Mouse (Mus musculus) right cerebral cortex, adult 2 months (tissue): ENCODE results near the gene Gm21994.
"Not testable (repeated sequence)": the region's sequence is repeated elsewhere in the genome, so short reads cannot be mapped to it uniquely, and the experiment has no call there.

ENCODE experiments used
- DNase-seq, 2 experiments: peaks; one replicate each; pipeline ENCODE4 v3.0.0; 2021 to 2022; ENCODE audit warnings: low spot score in 2 of 2

Gm21994 gene

GRCm38 (mm10) chr2:150255491-150255890 lies at the start of gene Gm21994:
Gm21994 (minus strand) TSS chr2:150255591.
- not testable (repeated sequence) for DNase-seq

DNA sequence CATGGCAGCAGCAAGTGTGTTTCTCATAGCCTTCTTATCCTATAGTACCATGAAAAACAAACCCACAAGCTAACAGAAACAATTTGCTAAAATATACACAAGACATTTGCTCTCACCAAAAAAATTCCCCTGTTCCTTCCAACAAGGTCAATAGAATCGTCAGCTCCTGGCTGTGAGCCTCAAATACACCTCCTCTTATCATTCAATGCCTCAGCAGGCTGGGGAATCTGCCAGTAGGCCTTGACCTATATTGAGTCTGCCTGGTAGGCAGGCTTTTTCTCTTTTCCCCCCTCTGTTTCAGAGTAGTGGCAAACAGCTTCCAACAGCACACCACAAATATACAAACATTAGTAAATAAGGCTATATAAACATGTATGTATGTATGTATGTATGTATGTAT lies 43.7 kb upstream of the Gm21994 start:
- no peak for DNase-seq

DNA sequence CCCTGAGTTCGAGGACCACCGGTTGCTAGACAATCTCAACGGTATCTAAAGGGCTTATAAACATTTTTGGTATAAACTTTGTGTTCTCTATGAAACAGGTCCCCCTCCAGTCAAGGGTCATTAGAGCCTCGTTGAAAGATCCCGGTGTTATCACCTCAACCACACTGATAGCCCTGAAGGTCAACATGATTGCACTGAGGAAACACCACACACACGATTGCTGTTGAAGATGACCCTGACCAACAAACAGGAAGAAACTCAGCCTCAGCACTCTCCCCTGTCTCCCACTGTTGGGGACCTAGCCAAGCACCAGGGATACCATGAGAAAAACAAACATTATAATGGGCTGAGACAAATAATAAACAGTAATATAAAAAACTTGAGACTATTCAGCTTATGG lies 38.3 kb upstream of the Gm21994 start:
- DNase-seq: no peak

- DNase-seq: not testable (repeated sequence)
Observed at GRCm38 (mm10) chr2:150257291-150257690, 1.9 kb upstream of the Gm21994 start, which contains the start of gene Gm14124. Gm14124 (plus strand) TSS chr2:150257517.

- DNase-seq: not testable (repeated sequence)
Observed at GRCm38 (mm10) chr2:150256861-150257260, 1.5 kb upstream of the Gm21994 start.

- DNase-seq: no peak
Observed at GRCm38 (mm10) chr2:150243211-150243610, 12.2 kb downstream of the Gm21994 start.

- not testable (repeated sequence) for DNase-seq
Observed at GRCm38 (mm10) chr2:150223263-150223662, 32.1 kb downstream of the Gm21994 start.

DNA sequence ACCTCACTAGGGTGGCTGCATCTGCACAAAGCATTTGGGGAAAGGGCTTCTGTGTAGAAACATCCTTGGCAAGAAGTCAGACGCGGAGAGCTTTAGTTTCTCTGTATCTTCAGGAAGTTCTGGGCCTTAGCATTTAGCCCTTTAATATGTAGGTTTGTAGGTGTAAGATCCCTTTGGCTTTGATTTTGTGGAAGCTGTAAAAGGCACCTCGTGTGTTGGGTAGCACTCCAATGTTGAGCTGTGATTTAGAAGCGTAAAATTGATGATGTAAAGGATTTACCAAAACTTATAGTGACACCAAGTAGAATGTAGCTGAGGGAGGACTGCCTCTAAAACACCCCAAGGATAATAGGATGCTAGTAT lies 37.0 kb downstream of the Gm21994 start:
- DNase-seq: not testable (repeated sequence)

GRCm38 (mm10) chr2:150217600-150218362 lies 37.6 kb downstream of the Gm21994 start, which contains the start of gene Zfp937:
Zfp937 (plus strand) TSS chr2:150218073.
- DNase-seq: peak; percentile 82 to 87
